Mouse (Mus musculus): ENCODE measurements around the gene Ubald2.

- TF ChIP-seq CTCF (IDR thresholded peaks at IDR 0.05; ENCODE audit: low read depth), result no peak
- TF ChIP-seq EP300 (IDR thresholded peaks at IDR 0.05; ENCODE audit: low read depth), result no peak
Observed at GRCm38 (mm10) chr11:116453889-116454288, 20.0 kb downstream of the Ubald2 start.
